Mouse (Mus musculus) adrenal gland, adult 8-10 months (tissue): ENCODE measurements around the gene Spryd4. TPM values are rescaled to one million over a fixed set of nuclear protein-coding genes. Genes with fewer than 3 reads are reported as not detected.
"Not testable (repeated sequence)": the region's sequence is repeated elsewhere in the genome, so short reads cannot be mapped to it uniquely, and the experiment has no call there.

Experiments
- DNase-seq: peaks from one replicate; pipeline ENCODE4 v3.0.0; 2022
- total RNA-seq, 4 experiments: library from RNA; stranded (reverse); gene quantifications; 2 replicates each; pipeline ENCODE4 v1.2.4; 2022

Gene Spryd4
- total RNA-seq, 4 experiments from 2014 or later, result 15.3 to 17.3 (median 16.9) TPM

DNA sequence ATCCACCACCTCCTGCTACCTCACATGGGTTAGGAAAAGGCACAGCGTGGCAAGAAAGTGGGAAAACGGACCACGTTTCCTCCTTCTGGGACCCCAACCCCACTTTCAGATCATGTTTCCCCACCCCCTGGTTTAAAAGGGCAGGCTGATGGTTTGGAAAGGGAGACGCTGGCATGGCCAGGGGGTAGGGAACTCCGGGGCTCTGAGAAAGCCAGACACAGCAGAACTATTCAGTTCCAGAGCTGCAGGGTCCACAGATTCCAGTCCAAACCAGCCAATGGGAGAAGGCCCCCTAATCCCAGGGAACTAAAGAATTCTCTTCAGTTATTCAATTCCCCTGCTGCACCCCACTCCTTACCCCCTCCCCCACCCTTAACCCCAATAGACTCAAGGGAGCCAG is 13.5 kb upstream of the Spryd4 start:
- no peak for DNase-seq

- no peak for DNase-seq
Observed at GRCm38 (mm10) chr10:128221533-128222286, 10.1 kb upstream of the Spryd4 start.

- no peak for DNase-seq
Observed at GRCm38 (mm10) chr10:128218387-128219117, 6.9 kb upstream of the Spryd4 start.

GRCm38 (mm10) chr10:128214981-128215380 is 3.4 kb upstream of the Spryd4 start:
- DNase-seq, result no peak

GRCm38 (mm10) chr10:128214112-128214511 is 2.5 kb upstream of the Spryd4 start:
- not testable (repeated sequence) for DNase-seq

GRCm38 (mm10) chr10:128212871-128213323 is 1.3 kb upstream of the Spryd4 start:
- DNase-seq, result peak; percentile 37

GRCm38 (mm10) chr10:128212148-128212547 is 541 bp upstream of the Spryd4 start:
- DNase-seq, result no peak

- DNase-seq, result no peak
Observed at GRCm38 (mm10) chr10:128210954-128211353, 653 bp downstream of the Spryd4 start.

DNA sequence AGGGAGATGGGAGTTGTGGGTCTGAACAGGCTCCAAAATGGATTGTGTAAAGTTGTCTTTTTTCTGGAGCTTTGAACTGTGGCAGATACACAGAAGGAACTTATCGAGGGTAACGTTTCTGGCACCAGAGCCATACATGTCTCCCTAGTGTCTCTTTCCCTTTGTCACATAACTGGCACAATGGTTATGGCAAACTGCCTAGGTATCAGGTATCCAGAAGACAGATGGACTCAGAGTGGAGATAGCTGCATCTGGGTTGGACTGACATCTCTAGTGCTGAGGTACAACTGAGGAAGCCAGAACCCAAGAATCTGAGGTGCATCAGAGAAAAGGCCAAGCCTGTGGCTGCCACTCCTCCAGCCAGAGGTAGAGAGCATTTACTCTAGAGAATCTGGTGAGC is 1.5 kb downstream of the Spryd4 start:
- DNase-seq, result no peak

GRCm38 (mm10) chr10:128209311-128210009 is 2.1 kb downstream of the Spryd4 start:
- no peak for DNase-seq

DNA sequence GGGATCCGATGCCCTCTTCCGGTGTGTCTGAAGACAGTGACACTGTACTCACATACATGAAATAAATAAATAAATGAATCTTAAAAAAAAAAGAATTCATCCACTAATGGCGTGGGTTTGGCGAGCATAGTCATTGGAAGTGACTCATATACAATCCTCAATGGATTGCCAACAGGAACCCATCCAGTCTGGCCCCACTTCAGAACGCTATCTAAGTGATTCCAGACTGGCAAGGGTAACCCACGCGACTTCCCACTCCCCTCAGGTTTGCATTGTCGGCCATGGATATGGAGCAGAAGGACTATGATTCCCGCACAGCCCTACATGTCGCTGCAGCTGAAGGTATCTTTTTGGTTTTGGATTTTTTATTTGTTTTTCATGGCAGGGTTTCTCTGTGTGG is 3.3 kb downstream of the Spryd4 start:
- no peak for DNase-seq

GRCm38 (mm10) chr10:128204941-128205340 is 6.7 kb downstream of the Spryd4 start:
- DNase-seq, result no peak

DNA sequence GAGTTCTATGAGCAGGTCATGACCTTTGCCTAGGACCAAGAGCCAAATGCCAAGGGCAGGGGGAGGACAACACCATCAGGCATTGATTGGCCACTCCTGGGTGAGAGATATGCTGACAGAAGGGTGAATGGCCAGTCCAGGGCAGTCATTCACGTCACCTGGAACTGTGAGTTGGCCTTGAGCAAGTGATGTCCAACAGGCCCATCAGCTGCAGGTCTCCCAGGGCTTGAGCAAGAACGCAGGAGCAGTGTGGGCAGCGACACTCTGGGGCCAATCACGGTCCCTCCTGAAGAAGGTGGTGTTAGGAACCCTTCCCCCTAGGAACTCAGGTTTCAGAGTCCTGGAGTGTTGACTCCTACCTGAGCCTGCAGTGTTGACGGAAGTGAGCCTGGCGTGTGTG is 9.8 kb downstream of the Spryd4 start:
- no peak for DNase-seq

DNA sequence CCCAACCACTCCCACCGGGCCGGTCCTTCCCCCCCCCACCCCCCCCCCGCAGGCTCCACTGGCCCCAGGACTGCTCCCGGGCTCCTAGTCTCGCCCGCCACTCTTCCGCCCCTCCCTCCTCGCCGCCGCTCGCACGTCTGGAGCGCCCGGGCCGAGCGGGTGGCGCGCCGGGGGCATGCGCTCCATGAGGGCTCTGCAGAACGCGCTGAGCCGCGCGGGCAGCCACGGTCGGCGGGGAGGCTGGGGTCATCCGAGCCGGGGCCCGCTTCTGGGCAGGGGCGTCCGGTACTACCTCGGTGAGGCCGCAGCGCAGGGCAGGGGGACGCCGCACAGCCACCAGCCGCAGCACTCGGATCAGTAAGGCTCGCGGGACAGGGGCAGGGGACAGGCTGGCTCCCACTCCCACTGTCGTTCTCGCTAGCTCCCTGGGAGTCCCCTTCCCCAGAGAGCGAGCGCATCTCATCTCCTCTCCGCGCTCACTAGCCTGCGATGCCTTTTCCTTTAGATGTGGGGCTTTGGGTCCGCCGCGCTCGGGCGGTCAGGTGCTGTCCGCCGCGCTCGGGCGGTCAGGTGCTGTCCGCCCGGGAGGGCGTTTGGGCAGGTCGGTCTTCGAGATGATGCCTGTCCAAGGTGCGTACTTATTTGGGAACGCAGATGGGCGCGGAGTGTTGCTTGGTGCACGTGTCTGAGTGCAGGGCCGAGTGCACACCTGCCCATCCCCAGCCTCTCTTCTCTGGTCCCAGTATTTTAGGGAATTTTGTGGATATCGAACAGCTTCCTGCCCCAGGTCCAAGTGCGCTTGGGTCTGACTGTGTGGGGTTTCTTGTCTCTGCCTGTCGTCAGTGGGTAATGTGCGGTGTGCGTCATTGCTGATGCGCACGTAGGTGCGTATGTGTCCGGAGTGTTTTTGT is 16.8 kb downstream of the Spryd4 start:
- no peak for DNase-seq

DNA sequence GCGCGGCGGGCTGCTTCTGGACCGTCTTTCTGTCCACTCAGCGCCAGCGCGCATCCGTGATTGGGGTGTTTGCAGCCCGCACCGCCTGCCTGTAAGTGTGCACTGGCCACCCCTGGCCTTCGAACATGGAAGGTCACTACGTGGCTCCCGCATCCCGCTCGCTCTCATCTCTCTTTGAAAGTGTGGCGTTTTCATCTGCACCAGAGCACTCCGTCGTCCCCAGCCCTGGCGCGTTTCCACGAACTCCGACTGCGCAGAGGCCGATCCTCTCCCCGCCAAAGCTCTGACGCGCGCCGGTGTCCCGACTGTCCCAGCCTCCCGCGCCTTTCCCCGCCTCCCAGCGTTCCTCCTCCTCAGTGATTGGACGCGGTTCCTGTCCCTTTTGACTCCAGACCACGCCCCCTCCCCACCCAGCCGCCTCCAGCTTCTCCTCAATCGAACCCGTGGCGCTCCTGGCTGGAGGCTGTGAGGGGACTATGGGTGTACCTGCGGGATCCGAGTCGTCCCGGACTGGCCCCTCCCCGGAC is 17.5 kb downstream of the Spryd4 start, which contains the start of gene Gls2:
Gene Gls2 (plus strand): TSS at position 434 of the 527 bp plus-strand sequence.
- DNase-seq, result peak; percentile 97

DNA sequence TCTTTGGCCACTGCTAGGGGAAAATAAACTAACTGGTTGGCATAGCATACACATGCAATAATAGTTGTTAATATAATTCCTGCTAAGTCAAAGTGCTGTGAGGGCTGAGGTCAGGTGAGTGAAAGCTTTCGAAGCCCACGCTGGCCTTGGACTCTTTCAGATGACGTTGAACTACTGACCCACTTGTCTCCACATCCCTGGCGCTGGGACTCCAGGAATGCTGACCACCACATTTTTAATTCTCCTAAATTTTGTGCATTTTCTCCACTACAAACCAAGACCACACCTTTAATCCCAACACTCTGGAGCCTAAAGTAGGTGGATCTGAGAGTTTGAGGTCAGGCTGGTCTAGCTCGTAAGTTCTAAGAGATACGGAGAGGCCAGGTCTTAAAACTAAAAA is 18.5 kb downstream of the Spryd4 start:
- no peak for DNase-seq

- DNase-seq, result not testable (repeated sequence)
Observed at GRCm38 (mm10) chr10:128192030-128192766, 19.4 kb downstream of the Spryd4 start.

DNA sequence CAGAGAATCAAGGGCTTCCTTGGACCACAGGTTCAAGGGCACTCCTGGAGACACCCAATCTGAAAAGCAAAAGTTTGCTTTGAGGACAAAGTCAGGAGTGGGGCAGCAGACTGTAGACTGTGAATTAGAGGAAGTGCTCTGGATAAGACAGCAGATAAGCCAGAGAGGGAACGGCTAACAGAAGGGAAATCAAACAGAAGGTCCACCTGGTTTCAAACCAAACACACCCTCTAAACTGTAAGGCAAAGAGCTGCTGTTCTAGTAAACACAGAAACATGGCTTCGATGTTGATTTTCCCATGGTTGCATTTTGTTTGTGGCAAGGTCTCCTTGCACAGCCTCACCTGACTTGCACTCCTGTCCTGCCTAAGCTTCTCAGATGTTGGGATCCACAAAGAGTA is 20.1 kb downstream of the Spryd4 start:
- DNase-seq, result no peak

DNA sequence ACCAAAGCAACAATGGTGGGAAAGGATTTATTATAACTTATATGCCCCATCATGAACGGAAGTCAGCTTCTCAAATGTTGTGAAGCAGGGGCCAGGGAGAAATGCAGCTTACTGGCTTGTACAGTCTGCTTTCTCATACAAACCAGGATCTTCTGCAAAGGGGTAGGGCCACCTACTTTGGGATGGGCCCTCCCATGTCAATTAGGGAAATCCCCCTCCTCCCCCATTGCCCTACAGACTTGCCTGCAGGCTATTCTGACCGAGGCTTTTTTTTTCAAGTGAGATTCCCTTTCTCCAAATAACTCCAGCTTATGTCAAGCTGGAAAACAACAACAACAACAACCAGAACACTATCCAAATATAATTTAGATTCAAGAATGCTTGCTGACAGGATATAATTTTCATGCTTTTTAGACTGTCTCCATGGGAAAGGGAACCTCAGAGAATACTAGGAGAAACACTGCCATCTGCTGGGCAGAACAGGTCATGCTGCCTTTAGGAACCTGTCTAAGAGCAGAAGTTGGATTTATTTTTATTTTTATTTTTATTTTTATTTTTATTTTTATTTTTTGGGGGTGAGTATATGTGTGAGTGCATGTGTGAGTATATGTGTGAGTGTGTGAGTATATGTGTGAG is 23.2 kb downstream of the Spryd4 start:
- DNase-seq, result peak; percentile 55

GRCm38 (mm10) chr10:128187181-128187605 is 24.4 kb downstream of the Spryd4 start:
- DNase-seq, result no peak
